Mouse (Mus musculus): ENCODE results near the gene Mrfap1. TPM values are rescaled to one million over a fixed set of nuclear protein-coding genes. Genes with fewer than 3 reads are reported as not detected.
A peak's percentile ranks its signal among the peaks of the same experiment; 100 is the strongest.

Gene Mrfap1
- polyA plus RNA-seq, 1 experiment from 2014 or later = 310 TPM

DNA sequence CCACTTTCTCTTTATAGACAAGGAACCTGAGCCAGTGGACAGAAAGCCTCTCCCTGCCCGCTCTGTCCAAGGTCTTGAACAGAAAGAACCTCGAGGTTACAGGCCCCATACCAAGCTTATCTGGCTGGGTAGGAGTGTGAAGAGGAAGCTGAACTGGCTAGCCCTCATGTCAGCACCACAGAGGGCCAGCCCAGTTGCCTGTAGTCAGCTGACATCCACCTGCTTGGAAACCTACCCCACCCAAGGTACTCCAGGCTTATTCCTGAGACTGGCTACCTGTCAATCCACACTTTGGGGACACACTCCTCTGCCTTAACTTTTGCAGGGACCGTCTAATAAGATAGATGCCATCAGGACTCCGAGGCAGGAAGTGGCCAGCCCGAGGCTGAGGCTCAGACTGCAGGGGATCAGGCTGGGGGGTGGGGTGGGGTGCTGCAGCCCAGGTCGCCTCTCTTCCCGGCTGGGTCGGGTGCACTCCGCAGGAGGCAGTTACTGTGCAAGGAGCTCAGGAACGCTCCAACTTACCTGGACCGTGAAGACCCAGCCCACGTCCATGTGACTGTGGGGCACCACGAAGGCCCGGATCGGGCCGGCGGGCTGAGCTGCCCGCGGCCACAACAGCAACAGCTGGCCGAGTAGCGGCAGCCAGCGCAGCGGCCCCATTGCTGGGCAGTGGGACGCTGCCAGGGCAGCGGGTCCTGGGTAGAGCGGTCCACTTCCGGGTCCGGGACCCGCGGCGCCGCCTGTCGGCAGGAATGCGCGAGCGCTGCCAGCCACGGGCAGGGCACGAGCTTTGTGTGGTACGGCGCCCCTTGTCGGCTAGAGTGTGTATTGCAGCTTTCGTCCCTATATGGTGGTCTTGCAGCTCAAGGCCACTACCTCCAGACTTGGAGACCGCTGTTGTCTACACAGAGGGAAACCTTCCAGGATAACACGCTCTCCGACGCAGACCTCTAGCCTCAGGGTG, 33.6 kb upstream of the Mrfap1 start, which contains the start of gene Man2b2:
Gene Man2b2, minus strand, starts transcription at position 741 of the 967 bp plus-strand sequence.
- no peaks in the 10 kb centered on the region for H3K36me3 ChIP-seq (ENCODE audit: control insufficient read depth, insufficient read depth, low read length)
- H3K27ac ChIP-seq (ENCODE audit: low read depth, low read length) = no peak within 1 kb of the TSS
- peak within 1 kb of the TSS; percentile 34 for H3K4me3 ChIP-seq (ENCODE audit: low read depth, low read length)
- peak; percentile 87 for ATAC-seq (ENCODE audit: low read depth)
- no peaks in the 10 kb centered on the region for H3K9me3 ChIP-seq (ENCODE audit: control insufficient read depth, low read length)
- no peaks in the 10 kb centered on the region for H3K27me3 ChIP-seq (ENCODE audit: control insufficient read depth, insufficient read depth, low read length)
- peak within 1 kb of the TSS; percentile 50 for H3K4me2 ChIP-seq (ENCODE audit: low read depth, low read length)
- 4% methylated on average over 45 of the region's 46 CpGs for WGBS
- H3K9ac ChIP-seq (replicated peaks; ENCODE audit: low read depth, low read length) = peak within 1 kb of the TSS; percentile 43
- peaks cover 4% of the 10 kb centered on the region; the same call in 1 of the 2 replicates for H3K4me1 ChIP-seq (ENCODE audit: control insufficient read depth, insufficient read depth, low read length)

DNA sequence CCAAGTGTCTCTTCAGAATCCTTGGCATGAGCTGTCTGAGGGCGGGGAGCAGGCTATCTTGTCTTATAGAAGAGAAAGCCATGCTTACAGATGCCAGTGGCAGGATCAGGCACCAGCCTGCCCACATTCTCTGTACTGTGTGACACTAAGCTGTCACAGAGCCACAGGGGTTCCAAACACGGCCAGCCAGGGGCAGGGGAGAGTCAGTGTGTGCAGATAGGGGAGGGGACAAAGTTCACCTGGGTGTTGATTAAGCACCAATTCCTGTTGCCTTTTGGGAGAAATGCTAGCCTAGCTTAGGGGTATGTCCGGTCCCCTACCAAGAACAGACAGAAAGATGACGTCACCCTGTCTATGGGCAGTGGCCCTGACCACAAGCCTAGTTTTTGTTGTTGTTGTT, 32.5 kb upstream of the Mrfap1 start:
- Histone ChIP-seq H3K4me3 (ENCODE audit: low read depth, low read length) (no peak overlapping the region), H3K36me3 (ENCODE audit: control insufficient read depth, insufficient read depth, low read length) (no peaks in the 10 kb centered on the region), H3K9me3 (ENCODE audit: control insufficient read depth, low read length) (no peaks in the 10 kb centered on the region), H3K27ac (ENCODE audit: low read depth, low read length) (no peak overlapping the region), H3K27me3 (ENCODE audit: control insufficient read depth, insufficient read depth, low read length) (no peaks in the 10 kb centered on the region), H3K4me1 (ENCODE audit: control insufficient read depth, insufficient read depth, low read length) (peaks cover 4% of the 10 kb centered on the region; the same call in 1 of the 2 replicates), H3K4me2 (ENCODE audit: low read depth, low read length) (no peak overlapping the region), H3K9ac (replicated peaks; ENCODE audit: low read depth, low read length) (no peak overlapping the region)
- 82% methylated on average over 4 of the region's 4 CpGs for WGBS
- ATAC-seq (ENCODE audit: low read depth) = no peak

- Histone ChIP-seq H3K9ac (replicated peaks; ENCODE audit: low read depth, low read length) (no peak overlapping the region), H3K36me3 (ENCODE audit: control insufficient read depth, insufficient read depth, low read length) (no peaks in the 10 kb centered on the region), H3K4me2 (ENCODE audit: low read depth, low read length) (no peak overlapping the region), H3K27me3 (ENCODE audit: control insufficient read depth, insufficient read depth, low read length) (no peaks in the 10 kb centered on the region), H3K4me3 (ENCODE audit: low read depth, low read length) (no peak overlapping the region), H3K27ac (ENCODE audit: low read depth, low read length) (no peak overlapping the region), H3K9me3 (ENCODE audit: control insufficient read depth, low read length) (no peaks in the 10 kb centered on the region), H3K4me1 (ENCODE audit: control insufficient read depth, insufficient read depth, low read length) (no peaks in the 10 kb centered on the region)
- 89% methylated on average over 4 of the region's 4 CpGs for WGBS
- no peak for ATAC-seq (ENCODE audit: low read depth)
Observed at GRCm38 (mm10) chr5:36822907-36823306, 26.3 kb upstream of the Mrfap1 start.

DNA sequence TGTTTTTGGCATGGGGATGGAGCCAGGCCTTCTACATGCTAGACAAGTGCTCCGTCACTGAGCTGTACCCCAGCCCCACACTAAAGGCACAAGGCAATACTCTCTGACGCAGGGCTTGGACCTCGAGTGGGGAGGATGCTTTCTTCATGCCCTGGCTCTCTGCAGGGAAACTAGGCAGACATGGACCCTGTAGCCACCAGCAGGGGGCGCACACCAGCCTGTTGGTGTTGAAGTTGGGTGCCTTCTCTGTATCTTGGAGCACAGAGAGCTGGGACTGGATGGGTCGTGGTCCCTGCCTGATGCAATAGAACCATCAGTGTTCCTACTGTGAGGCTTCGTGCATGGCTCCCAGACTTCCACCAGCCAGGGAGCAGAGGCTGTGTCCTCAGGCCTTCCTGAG, 23.6 kb upstream of the Mrfap1 start:
- Histone ChIP-seq H3K36me3 (ENCODE audit: control insufficient read depth, insufficient read depth, low read length) (no peaks in the 10 kb centered on the region), H3K27ac (ENCODE audit: low read depth, low read length) (no peak overlapping the region), H3K4me3 (ENCODE audit: low read depth, low read length) (no peak overlapping the region), H3K4me1 (ENCODE audit: control insufficient read depth, insufficient read depth, low read length) (no peaks in the 10 kb centered on the region), H3K9ac (replicated peaks; ENCODE audit: low read depth, low read length) (no peak overlapping the region), H3K27me3 (ENCODE audit: control insufficient read depth, insufficient read depth, low read length) (no peaks in the 10 kb centered on the region), H3K4me2 (ENCODE audit: low read depth, low read length) (no peak overlapping the region), H3K9me3 (ENCODE audit: control insufficient read depth, low read length) (no peaks in the 10 kb centered on the region)
- WGBS = 43% methylated on average over 6 of the region's 6 CpGs
- ATAC-seq (ENCODE audit: low read depth) = peak; percentile 42; the same call in 1 of the 2 replicates

- Histone ChIP-seq H3K4me2 (ENCODE audit: low read depth, low read length) (no peak overlapping the region), H3K27me3 (ENCODE audit: control insufficient read depth, insufficient read depth, low read length) (no peaks in the 10 kb centered on the region), H3K27ac (ENCODE audit: low read depth, low read length) (no peak overlapping the region), H3K4me3 (ENCODE audit: low read depth, low read length) (no peak overlapping the region), H3K36me3 (ENCODE audit: control insufficient read depth, insufficient read depth, low read length) (no peaks in the 10 kb centered on the region), H3K9me3 (ENCODE audit: control insufficient read depth, low read length) (no peaks in the 10 kb centered on the region), H3K4me1 (ENCODE audit: control insufficient read depth, insufficient read depth, low read length) (no peaks in the 10 kb centered on the region), H3K9ac (replicated peaks; ENCODE audit: low read depth, low read length) (no peak overlapping the region)
- ATAC-seq (ENCODE audit: low read depth) = no peak
- 92% methylated on average over 5 of the region's 5 CpGs for WGBS
Observed at GRCm38 (mm10) chr5:36819742-36820141, 23.2 kb upstream of the Mrfap1 start.

- no peaks in the 10 kb centered on the region for H3K4me1 ChIP-seq (ENCODE audit: control insufficient read depth, insufficient read depth, low read length)
- H3K9ac ChIP-seq (replicated peaks; ENCODE audit: low read depth, low read length) = no peak overlapping the region
- WGBS = 71% methylated on average over 3 of the region's 3 CpGs
- ATAC-seq (ENCODE audit: low read depth) = no peak
- no peak overlapping the region for H3K27ac ChIP-seq (ENCODE audit: low read depth, low read length)
- H3K27me3 ChIP-seq (ENCODE audit: control insufficient read depth, insufficient read depth, low read length) = no peaks in the 10 kb centered on the region
- H3K9me3 ChIP-seq (ENCODE audit: control insufficient read depth, low read length) = no peaks in the 10 kb centered on the region
- H3K36me3 ChIP-seq (ENCODE audit: control insufficient read depth, insufficient read depth, low read length) = no peaks in the 10 kb centered on the region; the same call in 1 of the 2 replicates
- H3K4me3 ChIP-seq (ENCODE audit: low read depth, low read length) = no peak overlapping the region
- no peak overlapping the region for H3K4me2 ChIP-seq (ENCODE audit: low read depth, low read length)
Observed at GRCm38 (mm10) chr5:36817738-36818137, 21.2 kb upstream of the Mrfap1 start.

- H3K4me1 ChIP-seq (ENCODE audit: control insufficient read depth, insufficient read depth, low read length) = no peaks in the 10 kb centered on the region
- H3K36me3 ChIP-seq (ENCODE audit: control insufficient read depth, insufficient read depth, low read length) = no peaks in the 10 kb centered on the region; the same call in 1 of the 2 replicates
- no peaks in the 10 kb centered on the region for H3K9me3 ChIP-seq (ENCODE audit: control insufficient read depth, low read length)
- no peaks in the 10 kb centered on the region for H3K27me3 ChIP-seq (ENCODE audit: control insufficient read depth, insufficient read depth, low read length)
- ATAC-seq (ENCODE audit: low read depth) = no peak
- H3K9ac ChIP-seq (replicated peaks; ENCODE audit: low read depth, low read length) = no peak overlapping the region
- H3K27ac ChIP-seq (ENCODE audit: low read depth, low read length) = no peak overlapping the region
- 76% methylated on average over 6 of the region's 6 CpGs for WGBS
- H3K4me2 ChIP-seq (ENCODE audit: low read depth, low read length) = no peak overlapping the region
- H3K4me3 ChIP-seq (ENCODE audit: low read depth, low read length) = no peak overlapping the region
Observed at GRCm38 (mm10) chr5:36814554-36814953, 18.0 kb upstream of the Mrfap1 start.

- Histone ChIP-seq H3K4me1 (ENCODE audit: control insufficient read depth, insufficient read depth, low read length) (no peaks in the 10 kb centered on the region), H3K4me3 (ENCODE audit: low read depth, low read length) (no peak overlapping the region), H3K27me3 (ENCODE audit: control insufficient read depth, insufficient read depth, low read length) (no peaks in the 10 kb centered on the region), H3K36me3 (ENCODE audit: control insufficient read depth, insufficient read depth, low read length) (no peaks in the 10 kb centered on the region; the same call in 1 of the 2 replicates), H3K27ac (ENCODE audit: low read depth, low read length) (no peak overlapping the region), H3K9ac (replicated peaks; ENCODE audit: low read depth, low read length) (no peak overlapping the region), H3K4me2 (ENCODE audit: low read depth, low read length) (no peak overlapping the region), H3K9me3 (ENCODE audit: control insufficient read depth, low read length) (no peaks in the 10 kb centered on the region)
- peak; percentile 75 for ATAC-seq (ENCODE audit: low read depth)
- 28% methylated on average over 3 of the region's 3 CpGs for WGBS
Observed at GRCm38 (mm10) chr5:36811413-36811812, 14.8 kb upstream of the Mrfap1 start.

DNA sequence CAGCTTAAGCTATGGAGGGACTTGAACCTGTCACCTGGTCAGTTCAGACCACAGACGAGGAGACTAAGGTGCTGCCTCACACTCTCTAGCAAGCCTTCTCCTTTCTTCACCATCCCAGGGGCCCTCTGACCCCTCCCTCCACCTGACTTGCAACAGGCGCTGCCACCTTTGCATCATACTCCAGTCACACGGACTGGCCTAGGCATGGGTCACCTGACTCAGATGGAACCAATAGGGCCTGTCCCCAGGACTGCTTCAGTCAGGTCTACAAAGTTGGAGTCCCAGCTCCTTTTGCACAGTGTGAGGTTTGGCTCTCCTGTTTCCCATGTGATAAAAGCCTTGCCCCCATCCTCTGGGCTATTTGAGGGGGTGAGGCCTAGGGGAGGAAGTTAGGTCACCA, 14.1 kb upstream of the Mrfap1 start:
- Histone ChIP-seq H3K9ac (replicated peaks; ENCODE audit: low read depth, low read length) (no peak overlapping the region), H3K4me3 (ENCODE audit: low read depth, low read length) (no peak overlapping the region), H3K9me3 (ENCODE audit: control insufficient read depth, low read length) (no peaks in the 10 kb centered on the region), H3K4me1 (ENCODE audit: control insufficient read depth, insufficient read depth, low read length) (no peaks in the 10 kb centered on the region), H3K4me2 (ENCODE audit: low read depth, low read length) (no peak overlapping the region), H3K36me3 (ENCODE audit: control insufficient read depth, insufficient read depth, low read length) (no peaks in the 10 kb centered on the region; the same call in 1 of the 2 replicates), H3K27ac (ENCODE audit: low read depth, low read length) (no peak overlapping the region), H3K27me3 (ENCODE audit: control insufficient read depth, insufficient read depth, low read length) (no peaks in the 10 kb centered on the region)
- no peak for ATAC-seq (ENCODE audit: low read depth)
- WGBS = 87% methylated on average over 3 of the region's 3 CpGs

Measured in neural tube, embryonic 14.5 days (tissue).